Mouse (Mus musculus): ENCODE data around the gene Alg3.

- TF ChIP-seq TAL1 (IDR thresholded peaks at IDR 0.05; ENCODE audit: low read length) (no peak), GATA1 (IDR thresholded peaks at IDR 0.05; ENCODE audit: low read length) (no peak)
Observed at GRCm38 (mm10) chr16:20619541-20620398, 8.2 kb upstream of the Alg3 start.

All from erythroblast, embryonic 14.5 days (primary cell).